Mouse (Mus musculus) myocyte (in vitro differentiated cells): ENCODE measurements around the gene Smpd3.

Experiments
- CEBPB ChIP-seq: IDR thresholded peaks from 2 replicates; pipeline ENCODE4 v1.6.1; 2011; ENCODE audit warnings: mild to moderate bottlenecking, moderate library complexity; ENCODE audit not compliant: poor library complexity, insufficient read depth, severe bottlenecking
- E2F4 ChIP-seq: IDR thresholded peaks from one replicate; pipeline ENCODE4 v1.6.1; 2011; ENCODE audit warnings: mild to moderate bottlenecking, control low read depth, moderate library complexity; ENCODE audit not compliant: insufficient read depth
- MAX ChIP-seq: IDR thresholded peaks from one replicate; pipeline ENCODE4 v1.6.1; 2011; ENCODE audit warnings: low read depth, mild to moderate bottlenecking, control low read depth
- POLR2A ChIP-seq: IDR thresholded peaks from one replicate; pipeline ENCODE4 v1.6.1; 2011; ENCODE audit warnings: low read depth, mild to moderate bottlenecking, control low read depth, moderate library complexity; ENCODE audit not compliant: insufficient read length
- POLR2AphosphoS2 ChIP-seq: IDR thresholded peaks from one replicate; pipeline ENCODE4 v1.6.1; 2011; ENCODE audit warnings: low read depth, control low read depth; ENCODE audit not compliant: insufficient read length
- REST ChIP-seq: IDR thresholded peaks from one replicate; pipeline ENCODE4 v1.6.1; 2011; ENCODE audit warnings: mild to moderate bottlenecking, control low read depth, moderate library complexity; ENCODE audit not compliant: insufficient read depth, insufficient read length
- TCF12 ChIP-seq: IDR thresholded peaks from one replicate; pipeline ENCODE4 v1.6.1; 2011; ENCODE audit warnings: mild to moderate bottlenecking, control low read depth; ENCODE audit not compliant: poor library complexity, insufficient read depth, severe bottlenecking
- USF1 ChIP-seq: IDR thresholded peaks from one replicate; pipeline ENCODE4 v1.6.1; 2011; ENCODE audit warnings: low read depth, mild to moderate bottlenecking, control low read depth, moderate library complexity

GRCm38 (mm10) chr8:106316506-106316905 lies 21.3 kb downstream of the Smpd3 start:
- TF ChIP-seq MAX (no peak), E2F4 (no peak), POLR2A (no peak), CEBPB (no peak), TCF12 (no peak), REST (no peak), USF1 (no peak), POLR2AphosphoS2 (no peak)
